Mouse (Mus musculus) natural killer cell, adult 2 months (primary cell): Measurements from ENCODE around the gene Epha2.
A peak's percentile ranks its signal among the peaks of the same experiment; 100 is the strongest.

ENCODE experiments used
- DNase-seq, 2 experiments: peaks; one replicate each; pipeline ENCODE4 v3.0.0; 2022; ENCODE audit warnings: low spot score in 2 of 2

Gene Epha2

GRCm38 (mm10) chr4:141279783-141280182 is 21.3 kb upstream of the Epha2 start:
- DNase-seq = no peak

- DNase-seq = no peak
Measured at GRCm38 (mm10) chr4:141280471-141280870, 20.6 kb upstream of the Epha2 start.

GRCm38 (mm10) chr4:141281153-141281552 is 19.9 kb upstream of the Epha2 start:
- no peak for DNase-seq

- no peak for DNase-seq
Measured at GRCm38 (mm10) chr4:141281578-141281977, 19.5 kb upstream of the Epha2 start.

- DNase-seq = no peak
Measured at GRCm38 (mm10) chr4:141282087-141282486, 19.0 kb upstream of the Epha2 start.

GRCm38 (mm10) chr4:141282623-141283022 is 18.4 kb upstream of the Epha2 start:
- no peak for DNase-seq

- DNase-seq = no peak
Measured at GRCm38 (mm10) chr4:141283176-141283878, 17.7 kb upstream of the Epha2 start.

GRCm38 (mm10) chr4:141283879-141284411 is 17.1 kb upstream of the Epha2 start:
- DNase-seq = no peak

- no peak for DNase-seq
Measured at GRCm38 (mm10) chr4:141284486-141284885, 16.6 kb upstream of the Epha2 start.

GRCm38 (mm10) chr4:141285128-141285527 is 15.9 kb upstream of the Epha2 start:
- no peak for DNase-seq

GRCm38 (mm10) chr4:141286860-141287517 is 14.1 kb upstream of the Epha2 start:
- DNase-seq = no peak

GRCm38 (mm10) chr4:141287518-141288004 is 13.5 kb upstream of the Epha2 start:
- DNase-seq = no peak

- DNase-seq = no peak
Measured at GRCm38 (mm10) chr4:141288152-141288551, 12.9 kb upstream of the Epha2 start.

GRCm38 (mm10) chr4:141291571-141292375 is 9.3 kb upstream of the Epha2 start:
- DNase-seq = no peak

- no peak for DNase-seq
Measured at GRCm38 (mm10) chr4:141295774-141296186, 5.3 kb upstream of the Epha2 start.

- no peak for DNase-seq
Measured at GRCm38 (mm10) chr4:141297934-141298333, 3.1 kb upstream of the Epha2 start.

GRCm38 (mm10) chr4:141299356-141299755 is 1.7 kb upstream of the Epha2 start:
- DNase-seq = peak in 1 of 2 experiments; percentile 60

GRCm38 (mm10) chr4:141300196-141300595 is 844 bp upstream of the Epha2 start:
- DNase-seq = peak in 1 of 2 experiments; percentile 37

GRCm38 (mm10) chr4:141301591-141302427 is 769 bp downstream of the Epha2 start:
- peak in 1 of 2 experiments; percentile 55 for DNase-seq

- no peak for DNase-seq
Measured at GRCm38 (mm10) chr4:141302428-141303401, 1.7 kb downstream of the Epha2 start.
